Mouse (Mus musculus) ES-E14 (cell line): ENCODE data around the gene Mfap4. TPM values are rescaled to one million over a fixed set of nuclear protein-coding genes. Genes with fewer than 3 reads are reported as not detected.

ENCODE experiments used
- DNase-seq: peaks from one replicate; pipeline ENCODE4 v3.0.0-alpha.2; 2013; ENCODE audit warnings: low read depth, low spot score
- H3K27ac ChIP-seq: 2 replicates; pipeline ENCODE4 v1.5.1; 2012; ENCODE audit warnings: low read depth, mild to moderate bottlenecking, low read length, moderate library complexity, mixed read lengths; ENCODE audit not compliant: poor library complexity, insufficient read depth, severe bottlenecking
- H3K36me3 ChIP-seq: 2 replicates; pipeline ENCODE4 v1.6.1; 2012; ENCODE audit warnings: mild to moderate bottlenecking, low read length, moderate library complexity, mixed read lengths; ENCODE audit not compliant: control insufficient read depth, poor library complexity, insufficient read depth, severe bottlenecking
- H3K4me1 ChIP-seq, 2 experiments: fragments of 150-350 bp in 1 of 2; sonication (generic) in 1 of 2; 2 replicates each; pipeline ENCODE4 v1.6.1; 2012; ENCODE audit warnings: low read length in 2 of 2, mild to moderate bottlenecking in 1 of 2, mixed read lengths in 1 of 2; ENCODE audit not compliant: control insufficient read depth in 2 of 2, insufficient read depth in 2 of 2, poor library complexity in 1 of 2
- H3K4me3 ChIP-seq, 2 experiments: fragments of 150-350 bp in 1 of 2; sonication (generic) in 1 of 2; 2 replicates each; pipeline ENCODE4 v1.5.1; 2012; ENCODE audit warnings: low read length in 2 of 2, low read depth in 1 of 2, mild to moderate bottlenecking in 1 of 2, mixed read lengths in 1 of 2; ENCODE audit not compliant: insufficient read depth in 1 of 2, poor library complexity in 1 of 2, severe bottlenecking in 1 of 2
- H3K9ac ChIP-seq: 2 replicates; pipeline ENCODE4 v1.6.1; 2012; ENCODE audit warnings: low read depth, mild to moderate bottlenecking, low read length, mixed read lengths; ENCODE audit not compliant: poor library complexity, insufficient read depth, severe bottlenecking
- H3K9me3 ChIP-seq: fragments of 150-350 bp; sonication (generic); 2 replicates; pipeline ENCODE4 v1.6.1; 2012; ENCODE audit warnings: low read depth, mild to moderate bottlenecking, low read length; ENCODE audit not compliant: control insufficient read depth, insufficient read depth
- CHD2 ChIP-seq: IDR thresholded peaks from 2 replicates; pipeline ENCODE4 v1.6.1; 2014; ENCODE audit warnings: mild to moderate bottlenecking, low read depth, low read length, inconsistent platforms
- HCFC1 ChIP-seq: IDR thresholded peaks from 2 replicates; pipeline ENCODE4 v1.6.1; 2012; ENCODE audit warnings: low read length, inconsistent platforms, borderline replicate concordance; ENCODE audit not compliant: insufficient read depth
- MAFK ChIP-seq: IDR thresholded peaks from 2 replicates; pipeline ENCODE4 v1.6.1; 2014; ENCODE audit warnings: mild to moderate bottlenecking, low read depth, low read length, inconsistent platforms; ENCODE audit not compliant: insufficient read depth
- ZC3H11A ChIP-seq: IDR thresholded peaks from 2 replicates; pipeline ENCODE4 v1.6.1; 2012; ENCODE audit warnings: low read depth, mild to moderate bottlenecking, inconsistent platforms, low read length, borderline replicate concordance
- ZNF384 ChIP-seq: IDR thresholded peaks from 2 replicates; pipeline ENCODE4 v1.6.1; 2012; ENCODE audit warnings: low read depth, low read length, inconsistent platforms
- in situ Hi-C, 2 experiments: fragments of 600-800 bp; cut with MboI; formaldehyde crosslinking; loops; one replicate each; pipeline ENCODE4 v1.15.1; 2025; ENCODE audit warnings: low sequenced_read_pairs in 2 of 2, inconsistent platforms in 1 of 2; ENCODE audit not compliant: unreplicated experiment in 2 of 2
- total RNA-seq: library from RNA; depleted of rRNA; stranded (reverse); fragments of 300-350 nt; gene quantifications from 2 replicates; pipeline ENCODE4 v1.2.3, GENCODE M21; 2012

The Mfap4 gene
- total RNA-seq, 1 experiment = 2.9 TPM

DNA sequence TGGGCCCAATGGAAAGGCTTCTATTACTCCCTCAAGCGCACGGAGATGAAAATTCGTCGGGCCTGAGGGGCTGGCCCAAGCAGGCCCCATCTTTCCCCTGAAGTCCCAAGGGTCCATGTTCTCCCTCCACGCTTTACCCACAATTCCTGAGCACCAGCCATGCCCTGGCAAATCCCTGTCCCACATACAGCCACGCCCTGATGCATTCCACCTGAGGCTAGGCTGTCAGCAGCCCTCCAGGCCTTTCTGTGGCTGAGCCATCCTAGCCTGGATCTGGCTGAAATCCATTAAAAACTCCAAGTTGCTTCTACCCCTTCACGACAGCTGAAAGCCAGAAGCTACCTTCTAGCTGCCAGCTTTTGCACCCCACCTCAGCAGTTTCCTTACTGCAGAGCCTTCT, 2.7 kb downstream of the Mfap4 start:
- in situ Hi-C loops = no loop called here
- H3K4me3 ChIP-seq = no peak overlapping the region
- peaks cover 45% of the 10 kb centered on the region for H3K36me3 ChIP-seq
- TF ChIP-seq ZNF384 (no peak), CHD2 (no peak), HCFC1 (no peak), ZC3H11A (no peak), MAFK (no peak)
- peaks cover 4 to 31% of the 10 kb centered on the region in 2 experiments; a peak in 3 of 4 replicates for H3K4me1 ChIP-seq
- no peak overlapping the region for H3K27ac ChIP-seq
- no peak for DNase-seq
- no peaks in the 10 kb centered on the region for H3K9me3 ChIP-seq
- H3K9ac ChIP-seq = no peak overlapping the region

DNA sequence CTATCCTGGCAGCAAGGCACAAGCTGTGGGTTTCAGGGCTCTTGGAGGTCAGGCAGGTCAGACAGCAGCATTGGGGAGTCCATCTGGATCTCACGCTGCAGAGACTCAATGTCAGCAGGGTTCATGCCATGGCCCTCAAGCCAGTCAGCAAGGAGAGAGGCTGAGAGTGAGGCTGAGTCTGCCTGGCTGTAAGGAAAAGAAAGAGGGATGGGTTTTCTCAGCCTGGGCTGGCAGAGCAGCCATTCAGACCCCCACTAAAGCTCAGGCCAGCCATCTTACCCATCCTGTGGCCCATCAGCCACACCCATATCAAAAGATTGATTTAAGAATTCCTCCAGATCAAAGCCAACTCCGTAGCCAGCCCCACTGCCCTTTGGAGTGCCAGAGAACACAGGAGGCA, 3.9 kb downstream of the Mfap4 start:
- H3K4me1 ChIP-seq = peaks cover 4 to 33% of the 10 kb centered on the region in 2 experiments; a peak in 3 of 4 replicates
- in situ Hi-C loops = no loop called here
- no peak overlapping the region for H3K27ac ChIP-seq
- no peak overlapping the region for H3K9ac ChIP-seq
- no peak overlapping the region for H3K4me3 ChIP-seq
- no peak for DNase-seq
- H3K36me3 ChIP-seq = peaks cover 45% of the 10 kb centered on the region
- TF ChIP-seq ZC3H11A = no peak
- H3K9me3 ChIP-seq = no peaks in the 10 kb centered on the region

DNA sequence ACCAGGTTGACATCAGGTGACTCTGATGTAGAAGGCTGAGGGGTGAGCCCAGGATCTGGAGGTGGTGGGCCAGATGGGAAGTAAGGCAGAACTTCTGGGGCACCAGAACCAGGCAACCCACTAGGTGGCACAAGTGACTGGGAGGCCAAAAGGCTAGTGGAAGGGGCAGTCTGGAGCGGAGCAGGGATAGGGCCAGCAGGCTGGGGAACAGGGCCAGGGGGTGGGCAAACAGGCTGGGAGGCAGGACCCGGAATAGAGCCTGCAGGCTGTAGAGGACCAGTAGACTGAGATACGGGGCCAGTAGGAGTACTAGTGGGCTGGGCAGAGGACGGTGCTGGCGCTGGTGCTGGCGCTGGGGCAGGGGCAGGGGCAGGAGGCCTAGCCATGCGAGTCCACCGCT, 4.6 kb downstream of the Mfap4 start:
- TF ChIP-seq ZC3H11A (no peak), MAFK (no peak), ZNF384 (no peak), CHD2 (no peak), HCFC1 (no peak)
- H3K9me3 ChIP-seq = no peaks in the 10 kb centered on the region
- DNase-seq = no peak
- H3K27ac ChIP-seq = no peak overlapping the region
- H3K4me1 ChIP-seq = peaks cover 0 to 29% of the 10 kb centered on the region in 2 experiments; a peak in 3 of 4 replicates
- H3K36me3 ChIP-seq = peaks cover 45% of the 10 kb centered on the region
- no peak overlapping the region for H3K9ac ChIP-seq
- in situ Hi-C loops = no loop called here
- no peak overlapping the region for H3K4me3 ChIP-seq

DNA sequence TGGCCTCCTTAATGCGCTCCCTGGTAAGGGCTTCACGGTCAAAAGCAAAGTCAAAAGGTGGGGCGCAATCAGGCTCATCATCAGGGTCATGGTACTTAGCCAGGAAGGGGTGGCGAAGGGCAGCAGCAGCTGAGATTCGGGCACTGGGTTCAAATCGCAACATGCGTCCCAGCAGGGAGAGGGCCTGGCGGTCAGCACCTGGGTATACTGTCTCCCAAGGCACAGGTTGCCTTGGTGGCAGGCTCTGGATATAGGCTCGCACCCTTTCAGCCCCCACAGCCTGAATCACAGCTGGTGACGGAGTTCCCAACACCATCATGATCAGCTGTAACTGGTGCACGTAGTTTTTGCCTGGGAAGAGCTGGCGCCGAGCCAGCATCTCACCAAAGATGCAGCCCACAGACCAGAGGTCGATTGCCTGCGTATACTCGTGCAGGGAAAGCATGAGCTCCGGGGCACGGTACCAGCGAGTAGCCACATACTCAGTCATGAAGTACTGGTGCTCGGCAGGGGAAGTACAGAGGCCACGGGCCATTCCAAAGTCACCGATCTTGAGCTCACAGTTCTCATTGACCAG, 5.8 kb downstream of the Mfap4 start:
- TF ChIP-seq ZC3H11A (no peak), CHD2 (no peak), ZNF384 (no peak), HCFC1 (no peak), MAFK (no peak)
- DNase-seq = no peak
- in situ Hi-C loops = no loop called here
- Histone ChIP-seq H3K4me3 (no peak overlapping the region), H3K4me1 (peaks cover 0 to 19% of the 10 kb centered on the region in 2 experiments; a peak in 3 of 4 replicates), H3K9ac (no peak overlapping the region), H3K36me3 (peaks cover 45% of the 10 kb centered on the region), H3K9me3 (no peaks in the 10 kb centered on the region), H3K27ac (no peak overlapping the region)
